Mouse (Mus musculus): ENCODE measurements around the gene Tmcc2. TPM values are rescaled to one million over a fixed set of nuclear protein-coding genes. Genes with fewer than 3 reads are reported as not detected.

Gene Tmcc2
- polyA plus RNA-seq (2016; fragmentation: Nextera tagmentation; extraction: Ambion mirVana) = 15.1 and 18.7 TPM in 2 replicates

DNA sequence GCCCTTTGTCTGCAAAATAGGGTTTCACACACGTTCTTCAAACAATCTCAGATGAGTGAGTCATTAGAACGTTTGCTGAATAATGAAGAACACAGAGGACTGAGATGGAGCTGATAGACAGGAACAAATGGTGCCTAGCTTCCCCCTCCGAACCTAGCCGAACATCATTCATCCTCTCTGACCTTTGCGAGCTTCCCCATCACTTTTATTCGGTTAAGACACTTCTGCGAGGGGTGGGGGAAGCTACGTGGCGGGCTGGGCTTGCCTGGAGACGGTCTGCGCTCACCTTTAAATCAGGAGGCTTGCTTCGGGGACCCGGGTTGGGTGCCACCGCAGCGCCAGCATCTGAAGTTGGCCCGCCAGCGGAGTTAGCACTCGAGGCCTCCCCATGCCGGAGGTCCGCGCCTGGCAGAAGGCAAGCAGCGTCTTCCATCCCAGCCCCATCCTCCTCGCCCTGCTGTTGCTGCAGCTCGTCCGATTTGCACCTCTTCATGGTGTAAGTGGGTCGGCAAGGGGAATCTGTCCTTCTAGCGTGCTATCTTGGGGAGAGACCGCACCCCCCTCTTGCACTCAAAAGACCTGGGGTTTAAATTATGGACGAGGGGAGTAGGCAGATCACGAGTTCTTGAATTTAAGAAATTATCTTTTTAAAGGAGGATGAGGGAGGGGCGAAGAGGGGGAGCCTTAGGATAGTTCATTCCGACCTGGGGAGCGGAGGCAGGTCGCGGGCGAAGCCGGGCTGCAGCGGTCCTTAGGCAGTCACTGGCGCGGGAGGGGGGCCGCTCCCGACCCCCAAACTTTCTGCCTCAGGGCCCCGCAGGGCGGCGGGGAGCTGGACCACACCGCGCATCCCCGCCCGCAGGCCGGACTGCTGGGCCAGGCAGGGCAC is at the start of gene Tmcc2:
Gene Tmcc2, minus strand, starts transcription at position 591 of the 889 bp plus-strand sequence.
- peak within 1 kb of the TSS; percentile 98 for H3K27ac ChIP-seq
- peaks cover 4% of the 10 kb centered on the region; the same call in 1 of the 2 replicates for H3K27me3 ChIP-seq (ENCODE audit: insufficient read depth, poor library complexity, severe bottlenecking)
- H3K36me3 ChIP-seq = no peaks in the 10 kb centered on the region
- peak; percentile 66 for DNase-seq (ENCODE audit: low spot score)
- H3K4me3 ChIP-seq = peak within 1 kb of the TSS; percentile 86
- under 1% methylated on average over 50 of the region's 50 CpGs for whole genome bisulfite sequencing
- peaks cover 61% of the 10 kb centered on the region for H3K4me1 ChIP-seq (replicated peaks)
- H3K9me3 ChIP-seq = no peaks in the 10 kb centered on the region

DNA sequence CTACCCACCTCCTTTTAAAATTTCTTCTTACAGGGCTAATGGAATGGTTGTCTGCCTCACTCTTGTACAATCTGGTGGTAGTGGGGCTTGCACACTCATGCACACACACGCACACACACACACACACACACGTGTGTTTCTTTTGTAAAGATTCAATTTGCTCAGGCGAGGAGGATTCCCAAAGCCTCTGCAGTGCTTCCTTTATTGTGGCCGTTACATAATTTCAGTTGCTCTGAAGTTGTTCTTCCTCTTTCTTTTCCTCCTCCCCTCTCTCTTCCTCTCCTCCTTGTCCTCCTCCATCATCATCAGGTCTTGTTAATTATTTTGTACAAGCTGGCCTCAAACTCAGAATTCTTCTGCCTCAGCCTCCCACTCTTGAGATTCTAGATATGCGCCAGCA is 46.3 kb upstream of the Tmcc2 start:
- no peak overlapping the region for H3K4me3 ChIP-seq
- no peak overlapping the region for H3K27ac ChIP-seq
- DNase-seq (ENCODE audit: low spot score) = no peak
- peaks cover 46% of the 10 kb centered on the region for H3K36me3 ChIP-seq
- 86% methylated on average over 5 of the region's 5 CpGs for WGBS
- H3K4me1 ChIP-seq (replicated peaks) = 0 out of 2 replicates have a peak, but pooled peaks cover 9% of the 10 kb centered on the region
- H3K27me3 ChIP-seq (ENCODE audit: insufficient read depth, poor library complexity, severe bottlenecking) = no peaks in the 10 kb centered on the region
- H3K9me3 ChIP-seq = peaks cover 4% of the 10 kb centered on the region

DNA sequence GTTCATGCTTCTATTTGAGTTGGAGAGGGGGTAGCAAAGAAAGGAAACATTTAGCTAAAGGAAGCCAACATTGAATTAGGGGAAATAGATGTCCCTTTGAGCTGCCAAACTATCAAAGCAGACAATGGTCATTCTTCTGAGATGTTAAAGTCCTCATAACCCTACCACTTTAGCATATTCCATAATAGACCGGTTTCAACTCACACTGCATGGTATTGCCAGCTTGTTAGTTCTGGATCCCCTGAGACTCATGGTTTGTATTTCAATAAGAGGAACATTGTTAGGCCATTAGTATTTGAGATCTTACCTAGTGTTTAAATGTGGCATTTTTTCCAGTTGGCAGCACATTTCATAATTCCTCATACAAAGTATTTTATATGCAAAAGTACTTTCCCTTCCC is 45.9 kb upstream of the Tmcc2 start:
- Histone ChIP-seq H3K27ac (no peak overlapping the region), H3K4me1 (replicated peaks) (0 out of 2 replicates have a peak, but pooled peaks cover 9% of the 10 kb centered on the region), H3K9me3 (peaks cover 4% of the 10 kb centered on the region), H3K27me3 (ENCODE audit: insufficient read depth, poor library complexity, severe bottlenecking) (no peaks in the 10 kb centered on the region), H3K36me3 (peaks cover 41% of the 10 kb centered on the region), H3K4me3 (no peak overlapping the region)
- 75% methylated on average over 1 of the region's 1 CpGs for WGBS
- DNase-seq (ENCODE audit: low spot score) = no peak

DNA sequence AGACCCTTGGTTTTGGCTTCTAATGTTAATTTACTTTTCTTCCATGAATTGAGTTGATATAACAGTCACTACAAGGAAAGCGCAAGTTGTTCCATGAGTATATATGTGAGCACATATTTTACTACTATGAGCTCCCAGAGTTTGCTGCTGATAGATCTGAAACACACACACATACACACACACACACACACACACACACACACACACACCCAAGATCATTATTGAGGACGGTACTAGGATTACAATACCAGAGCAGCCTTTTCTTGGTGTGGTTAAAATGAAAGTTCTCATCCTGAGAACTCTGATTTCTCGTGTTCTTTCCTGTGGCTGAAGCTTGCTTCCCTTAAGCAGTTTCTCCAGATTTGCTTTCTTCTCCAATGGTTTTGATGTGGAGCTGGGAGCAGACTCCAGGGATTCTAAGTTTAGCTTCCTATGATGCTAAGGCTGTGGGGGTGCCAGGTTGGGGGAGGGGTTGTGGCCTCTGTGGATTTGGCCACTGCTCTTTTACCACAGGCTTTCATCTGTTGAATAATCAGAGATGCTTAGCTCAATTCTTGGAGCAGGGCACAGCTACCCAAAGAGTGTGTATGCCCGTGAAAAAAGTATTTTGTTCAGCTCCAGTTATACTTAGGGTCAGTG is 45.4 kb upstream of the Tmcc2 start:
- 0 out of 2 replicates have a peak, but pooled peaks cover 9% of the 10 kb centered on the region for H3K4me1 ChIP-seq (replicated peaks)
- H3K27me3 ChIP-seq (ENCODE audit: insufficient read depth, poor library complexity, severe bottlenecking) = no peaks in the 10 kb centered on the region
- 82% methylated on average over 4 of the region's 4 CpGs for WGBS
- no peak overlapping the region for H3K27ac ChIP-seq
- H3K9me3 ChIP-seq = peaks cover 4% of the 10 kb centered on the region
- peaks cover 37% of the 10 kb centered on the region for H3K36me3 ChIP-seq
- H3K4me3 ChIP-seq = no peak overlapping the region
- DNase-seq (ENCODE audit: low spot score) = no peak

DNA sequence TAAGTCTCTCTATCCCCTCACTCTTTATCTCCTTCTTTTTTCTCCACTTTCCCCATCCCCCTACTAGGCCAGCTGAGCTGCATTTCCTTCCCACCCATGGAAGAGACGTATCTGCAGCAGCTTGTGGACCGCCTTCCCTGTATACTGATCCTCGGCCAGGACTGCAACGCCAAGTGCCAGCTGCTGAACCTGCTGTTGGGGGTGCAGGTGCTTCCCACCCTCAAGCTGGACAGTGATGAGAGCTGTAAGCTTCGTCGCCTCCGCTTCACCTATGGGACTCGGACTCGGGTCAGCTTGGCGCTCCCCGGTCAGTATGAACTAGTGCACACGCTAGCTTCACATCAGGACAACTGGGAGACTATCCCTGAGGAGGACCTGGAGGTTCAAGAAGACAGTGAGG is 43.0 kb upstream of the Tmcc2 start:
- no peak for DNase-seq (ENCODE audit: low spot score)
- Histone ChIP-seq H3K9me3 (no peaks in the 10 kb centered on the region), H3K4me3 (no peak overlapping the region), H3K4me1 (replicated peaks) (peaks cover 19% of the 10 kb centered on the region), H3K36me3 (peaks cover 13% of the 10 kb centered on the region), H3K27ac (no peak overlapping the region), H3K27me3 (ENCODE audit: insufficient read depth, poor library complexity, severe bottlenecking) (no peaks in the 10 kb centered on the region)
- WGBS = 93% methylated on average over 12 of the region's 12 CpGs

DNA sequence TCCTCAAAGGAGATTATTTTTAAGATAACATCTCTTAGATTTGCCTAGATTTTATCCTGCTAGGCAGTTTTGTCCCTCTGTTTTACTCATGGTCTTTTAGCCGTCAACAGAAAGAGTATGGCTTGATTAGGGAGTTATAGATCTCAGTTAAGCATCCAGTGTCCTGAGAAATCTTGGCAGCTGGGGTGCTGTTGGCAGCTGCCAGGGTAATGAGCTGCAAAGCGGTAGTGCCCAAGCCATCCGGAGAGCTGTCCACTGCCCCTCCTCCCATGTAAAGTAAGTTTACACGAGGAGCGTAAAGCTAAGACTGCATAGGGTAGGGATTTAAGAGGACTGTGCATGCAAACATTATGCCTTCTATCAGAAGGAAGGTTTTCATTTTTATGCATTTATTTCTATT is 42.3 kb upstream of the Tmcc2 start:
- no peak overlapping the region for H3K4me3 ChIP-seq
- H3K9me3 ChIP-seq = no peaks in the 10 kb centered on the region
- DNase-seq (ENCODE audit: low spot score) = no peak
- peaks cover 19% of the 10 kb centered on the region for H3K4me1 ChIP-seq (replicated peaks)
- peaks cover 13% of the 10 kb centered on the region for H3K36me3 ChIP-seq
- no peak overlapping the region for H3K27ac ChIP-seq
- H3K27me3 ChIP-seq (ENCODE audit: insufficient read depth, poor library complexity, severe bottlenecking) = no peaks in the 10 kb centered on the region
- 87% methylated on average over 5 of the region's 5 CpGs for WGBS

DNA sequence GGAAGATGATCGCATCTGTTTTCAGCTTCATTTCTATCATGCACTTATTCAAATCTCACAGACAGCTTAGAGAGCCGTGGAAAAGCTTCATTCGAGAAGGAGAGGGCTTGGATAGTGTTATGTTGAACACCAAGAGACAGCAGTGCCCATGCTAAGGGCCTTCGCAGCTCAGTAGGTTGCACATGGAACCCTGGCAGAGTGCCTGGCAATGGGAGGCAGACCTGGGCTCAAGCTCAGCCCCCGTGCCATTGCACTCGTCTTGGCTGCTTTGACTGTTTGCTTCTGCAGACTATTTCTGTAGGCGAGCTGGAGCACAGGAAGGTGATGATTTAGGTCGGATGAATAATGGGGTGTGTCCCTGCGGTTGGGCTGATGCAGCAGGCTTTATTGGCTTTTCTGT is 40.6 kb upstream of the Tmcc2 start:
- WGBS = 88% methylated on average over 9 of the region's 9 CpGs
- DNase-seq (ENCODE audit: low spot score) = no peak

DNA sequence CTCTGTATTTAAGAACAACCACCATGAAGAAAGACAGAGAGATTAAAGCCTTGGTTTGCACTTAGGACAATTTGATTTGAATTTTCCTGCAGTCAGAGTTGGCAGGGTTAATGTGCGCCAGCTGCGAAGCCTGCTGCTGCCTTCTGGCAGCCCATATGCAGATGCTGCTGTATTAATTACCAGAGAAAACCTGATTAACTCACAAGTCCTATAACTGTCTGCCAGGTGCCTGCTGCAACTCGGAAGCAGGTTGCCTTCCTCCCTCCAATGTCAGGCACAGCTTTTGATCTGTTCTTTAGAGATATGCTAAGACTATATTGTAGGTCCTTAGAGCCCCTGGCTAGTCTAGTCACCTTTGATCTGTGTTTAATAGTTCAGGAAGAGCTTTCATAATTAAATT is 39.7 kb upstream of the Tmcc2 start:
- Histone ChIP-seq H3K36me3 (peaks cover 13% of the 10 kb centered on the region), H3K4me3 (no peak overlapping the region), H3K4me1 (replicated peaks) (peaks cover 18% of the 10 kb centered on the region), H3K9me3 (no peaks in the 10 kb centered on the region), H3K27me3 (ENCODE audit: insufficient read depth, poor library complexity, severe bottlenecking) (no peaks in the 10 kb centered on the region), H3K27ac (0 out of 2 replicates have a peak overlapping the region, but pooled peaks have one; percentile 29)
- DNase-seq (ENCODE audit: low spot score) = no peak
- 75% methylated on average over 3 of the region's 3 CpGs for WGBS

More for the DNA sequence above, 40.6 kb upstream of the Tmcc2 start:
- H3K36me3 ChIP-seq = peaks cover 13% of the 10 kb centered on the region
- no peak overlapping the region for H3K4me3 ChIP-seq
- H3K9me3 ChIP-seq = no peaks in the 10 kb centered on the region
- H3K4me1 ChIP-seq (replicated peaks) = peaks cover 16% of the 10 kb centered on the region
- peak overlapping the region; percentile 50; the same call in 1 of the 2 replicates for H3K27ac ChIP-seq
- no peaks in the 10 kb centered on the region for H3K27me3 ChIP-seq (ENCODE audit: insufficient read depth, poor library complexity, severe bottlenecking)

DNA sequence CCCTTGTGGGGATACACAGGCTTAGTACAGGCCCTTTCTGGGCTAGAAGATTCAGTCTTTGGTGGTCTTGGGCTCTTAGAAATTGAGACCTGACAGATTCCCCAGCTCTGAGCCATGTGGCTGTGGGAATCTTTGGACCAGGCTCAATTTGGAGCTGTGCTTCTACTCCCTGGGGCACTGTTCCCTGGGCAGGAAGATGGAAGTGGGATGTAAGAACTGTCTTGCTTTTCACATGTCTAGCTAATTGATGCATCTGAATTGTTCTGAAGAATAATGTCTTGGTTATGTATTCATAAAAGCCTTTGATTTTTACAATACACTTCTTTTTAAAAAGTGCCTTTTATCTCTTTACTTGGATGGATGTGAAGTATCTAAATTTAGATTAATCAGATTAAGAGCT is 34.5 kb upstream of the Tmcc2 start:
- Histone ChIP-seq H3K27ac (no peak overlapping the region), H3K27me3 (ENCODE audit: insufficient read depth, poor library complexity, severe bottlenecking) (no peaks in the 10 kb centered on the region), H3K4me1 (replicated peaks) (peaks cover 20% of the 10 kb centered on the region), H3K4me3 (no peak overlapping the region), H3K36me3 (peaks cover 7% of the 10 kb centered on the region; the same call in 1 of the 2 replicates), H3K9me3 (no peaks in the 10 kb centered on the region)
- no peak for DNase-seq (ENCODE audit: low spot score)

DNA sequence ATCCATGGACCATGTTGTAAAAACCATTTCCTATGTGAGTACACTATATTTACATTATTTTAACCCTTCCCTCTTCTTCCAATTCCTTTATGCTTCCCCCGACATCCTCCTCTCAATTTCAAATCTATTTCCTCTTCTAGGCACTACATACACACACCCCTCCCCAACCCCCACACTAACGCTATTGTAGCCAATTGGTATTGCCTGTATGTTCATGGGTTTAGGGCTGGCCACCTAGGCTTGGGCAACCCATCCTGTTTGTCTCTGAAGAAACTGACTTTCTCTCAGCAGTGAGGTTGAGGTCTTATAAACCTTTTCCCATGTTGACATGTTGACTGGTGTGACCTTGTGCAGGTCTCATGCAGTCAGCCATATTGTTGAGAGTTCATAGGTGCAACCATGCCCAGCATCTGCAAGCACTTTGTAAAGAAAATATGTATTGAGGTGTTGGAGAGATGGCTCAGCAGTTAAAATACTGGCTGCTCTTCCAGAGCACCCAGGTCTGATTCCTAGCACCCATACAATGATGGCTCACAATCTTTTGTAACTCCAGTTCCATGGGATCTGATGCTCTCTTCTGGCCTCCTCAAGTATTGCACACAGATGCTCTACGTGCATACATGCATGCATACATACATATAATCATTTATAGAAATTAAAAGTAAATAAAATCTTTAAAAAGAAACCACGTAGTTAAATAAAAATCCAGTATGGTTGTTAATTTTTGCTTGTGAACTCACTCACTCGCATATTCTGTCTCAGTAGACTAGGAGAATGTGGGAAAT is 32.0 kb upstream of the Tmcc2 start:
- Histone ChIP-seq H3K27me3 (ENCODE audit: insufficient read depth, poor library complexity, severe bottlenecking) (no peaks in the 10 kb centered on the region), H3K4me1 (replicated peaks) (peaks cover 36% of the 10 kb centered on the region), H3K36me3 (peaks cover 7% of the 10 kb centered on the region; the same call in 1 of the 2 replicates), H3K27ac (no peak overlapping the region), H3K4me3 (no peak overlapping the region), H3K9me3 (no peaks in the 10 kb centered on the region)
- DNase-seq (ENCODE audit: low spot score) = no peak
- WGBS = 94% methylated on average over 5 of the region's 5 CpGs

DNA sequence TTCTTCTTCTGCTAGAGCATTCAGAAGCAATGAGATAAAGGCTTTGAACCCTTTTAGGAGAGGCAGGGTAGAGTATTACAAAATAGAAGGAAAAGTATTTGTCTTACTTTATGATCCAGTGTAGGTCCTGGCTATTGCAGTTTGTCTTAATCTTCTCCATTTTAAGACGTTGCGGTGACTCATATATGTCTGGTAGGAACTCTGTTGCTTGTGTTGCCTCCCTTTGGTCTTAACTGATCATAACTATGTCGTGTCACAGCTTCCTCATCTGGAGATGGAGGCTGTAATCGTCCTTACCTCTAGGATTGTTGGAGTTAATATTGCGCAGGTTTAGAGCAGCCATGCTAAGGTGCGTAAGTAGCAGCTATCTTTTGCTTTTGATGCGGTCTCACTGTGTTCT is 29.6 kb upstream of the Tmcc2 start:
- Histone ChIP-seq H3K4me1 (replicated peaks) (peaks cover 48% of the 10 kb centered on the region), H3K9me3 (no peaks in the 10 kb centered on the region), H3K27me3 (ENCODE audit: insufficient read depth, poor library complexity, severe bottlenecking) (no peaks in the 10 kb centered on the region), H3K27ac (no peak overlapping the region), H3K4me3 (no peak overlapping the region), H3K36me3 (peaks cover 7% of the 10 kb centered on the region; the same call in 1 of the 2 replicates)
- WGBS = 89% methylated on average over 7 of the region's 7 CpGs
- no peak for DNase-seq (ENCODE audit: low spot score)

DNA sequence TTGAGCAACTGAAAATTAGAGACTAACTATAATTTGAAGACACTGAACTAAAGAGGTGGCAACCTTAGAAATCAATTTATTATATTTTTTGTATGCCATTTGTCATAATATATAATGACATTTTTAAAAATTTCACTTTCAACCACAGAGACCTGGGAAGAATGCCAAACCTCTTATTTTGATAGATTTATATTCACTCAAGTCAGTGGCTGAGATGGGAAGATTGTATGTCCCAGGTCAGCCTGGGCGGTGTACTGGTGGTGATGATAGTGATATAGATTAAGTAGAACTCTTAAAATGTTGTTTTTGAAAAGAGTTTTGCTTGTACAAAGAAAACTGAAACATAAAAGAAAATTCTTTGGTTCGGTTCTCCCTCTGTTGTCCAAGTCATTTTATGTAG is 29.1 kb upstream of the Tmcc2 start:
- DNase-seq (ENCODE audit: low spot score) = no peak
- Histone ChIP-seq H3K4me3 (no peak overlapping the region), H3K27me3 (ENCODE audit: insufficient read depth, poor library complexity, severe bottlenecking) (no peaks in the 10 kb centered on the region), H3K36me3 (peaks cover 7% of the 10 kb centered on the region; the same call in 1 of the 2 replicates), H3K9me3 (no peaks in the 10 kb centered on the region), H3K27ac (no peak overlapping the region), H3K4me1 (replicated peaks) (peaks cover 43% of the 10 kb centered on the region)
- 87% methylated on average over 2 of the region's 2 CpGs for WGBS
